Mouse (Mus musculus): ENCODE results near the gene Macf1. TPM values are rescaled to one million over a fixed set of nuclear protein-coding genes. Genes with fewer than 3 reads are reported as not detected.

Macf1 gene
- total and polyA plus RNA-seq, 3 experiments = 71.4 to 223 (median 222) TPM

- Histone ChIP-seq H3K4me3 (no peak overlapping the region), H3K27me3 (ENCODE audit: control insufficient read depth, insufficient read depth, low read length) (no peaks in the 10 kb centered on the region), H3K36me3 (ENCODE audit: control insufficient read depth, insufficient read depth, low read length) (peaks cover 7% of the 10 kb centered on the region), H3K27ac (no peak overlapping the region), H3K79me2 (replicated peaks; ENCODE audit: control insufficient read depth, insufficient read depth, low read length) (no peaks in the 10 kb centered on the region; the same call in 1 of the 2 replicates), H3K4me1 (ENCODE audit: control insufficient read depth, insufficient read depth, low read length) (peaks cover 17% of the 10 kb centered on the region), H3K9ac (ENCODE audit: low read depth, low read length) (no peak overlapping the region)
- no peak for TF ChIP-seq EP300 (IDR thresholded peaks at IDR 0.05; ENCODE audit: insufficient read depth, low read depth, low read length)
- no peak for TF ChIP-seq POLR2A (IDR thresholded peaks at IDR 0.05; ENCODE audit: insufficient read depth, low read depth, low read length)
- TF ChIP-seq CTCF (IDR thresholded peaks at IDR 0.05) = no peak
- no peak for DNase-seq
- intact Hi-C loops (cut with DNase I) = loop anchor here (1.0 to 2.0 kb wide), 2 partner anchors 20 to 43 kb away; no protein-coding TSS in a partner anchor
- WGBS = 55% methylated on average over 3 of the region's 3 CpGs
These were observed 52.5 kb downstream of the Macf1 start for GRCm38 (mm10) chr4:123631654-123632053.

GRCm38 (mm10) chr4:123627683-123628082 is 56.5 kb downstream of the Macf1 start:
- no peak overlapping the region for H3K4me3 ChIP-seq
- no peaks in the 10 kb centered on the region; the same call in 1 of the 2 replicates for H3K79me2 ChIP-seq (replicated peaks; ENCODE audit: control insufficient read depth, insufficient read depth, low read length)
- H3K27ac ChIP-seq = no peak overlapping the region
- H3K4me1 ChIP-seq (ENCODE audit: control insufficient read depth, insufficient read depth, low read length) = peaks cover 28% of the 10 kb centered on the region
- no peak for DNase-seq
- no peak for TF ChIP-seq POLR2A (IDR thresholded peaks at IDR 0.05; ENCODE audit: insufficient read depth, low read depth, low read length)
- peak; percentile 34 for TF ChIP-seq CTCF (IDR thresholded peaks at IDR 0.05)
- H3K36me3 ChIP-seq (ENCODE audit: control insufficient read depth, insufficient read depth, low read length) = peaks cover 18% of the 10 kb centered on the region
- H3K9ac ChIP-seq (ENCODE audit: low read depth, low read length) = no peak overlapping the region
- WGBS = 75% methylated on average over 5 of the region's 5 CpGs
- H3K27me3 ChIP-seq (ENCODE audit: control insufficient read depth, insufficient read depth, low read length) = no peaks in the 10 kb centered on the region
- intact Hi-C loops (cut with DNase I) = no loop called here

DNA sequence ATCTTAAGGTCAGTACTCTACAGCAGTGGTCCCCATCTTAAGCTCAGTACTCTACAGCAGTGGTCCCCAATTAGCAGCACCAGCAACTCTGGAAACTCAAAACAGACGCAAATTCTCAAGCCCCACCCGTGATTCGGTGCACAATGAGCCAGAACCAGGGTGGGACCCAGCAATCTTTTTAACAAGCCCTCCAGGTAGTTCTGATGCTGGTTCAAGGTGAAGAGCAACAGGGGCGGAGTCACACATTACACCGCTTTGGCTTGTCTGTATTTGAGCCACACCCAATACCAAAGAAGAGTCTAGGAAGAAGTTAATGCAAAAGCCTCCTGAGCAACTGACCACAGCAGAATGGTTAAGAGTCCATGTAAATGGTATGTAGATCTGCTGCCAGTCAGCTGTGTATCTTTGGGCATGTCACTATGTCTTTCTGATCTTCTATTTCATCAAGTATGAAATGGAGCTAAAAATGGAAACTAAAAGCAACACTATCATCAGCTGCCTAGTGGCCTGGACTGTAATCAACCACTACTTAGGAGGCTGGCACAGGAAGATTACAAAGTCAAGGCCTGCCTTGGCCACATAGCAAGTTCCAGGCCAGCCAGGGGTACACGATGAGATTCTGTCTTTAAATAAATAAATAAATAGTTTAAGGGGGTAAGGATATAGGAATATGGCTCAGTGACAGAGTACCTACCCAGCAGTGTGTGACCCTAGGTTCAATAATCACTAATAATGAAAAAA is 58.7 kb downstream of the Macf1 start:
- no peak for DNase-seq
- H3K4me3 ChIP-seq = no peak overlapping the region
- peaks cover 21% of the 10 kb centered on the region for H3K36me3 ChIP-seq (ENCODE audit: control insufficient read depth, insufficient read depth, low read length)
- intact Hi-C loops (cut with DNase I) = loop anchor here (2.0 kb wide), 1 partner anchor 31 kb away; no protein-coding TSS in a partner anchor
- 67% methylated on average over 6 of the region's 6 CpGs for WGBS
- H3K9ac ChIP-seq (ENCODE audit: low read depth, low read length) = no peak overlapping the region
- no peak overlapping the region for H3K27ac ChIP-seq
- H3K79me2 ChIP-seq (replicated peaks; ENCODE audit: control insufficient read depth, insufficient read depth, low read length) = peaks cover 2% of the 10 kb centered on the region; the same call in 1 of the 2 replicates
- no peaks in the 10 kb centered on the region for H3K27me3 ChIP-seq (ENCODE audit: control insufficient read depth, insufficient read depth, low read length)
- no peak for TF ChIP-seq EP300 (IDR thresholded peaks at IDR 0.05; ENCODE audit: insufficient read depth, low read depth, low read length)
- TF ChIP-seq CTCF (IDR thresholded peaks at IDR 0.05) = no peak
- no peak for TF ChIP-seq POLR2A (IDR thresholded peaks at IDR 0.05; ENCODE audit: insufficient read depth, low read depth, low read length)
- H3K4me1 ChIP-seq (ENCODE audit: control insufficient read depth, insufficient read depth, low read length) = peaks cover 27% of the 10 kb centered on the region

DNA sequence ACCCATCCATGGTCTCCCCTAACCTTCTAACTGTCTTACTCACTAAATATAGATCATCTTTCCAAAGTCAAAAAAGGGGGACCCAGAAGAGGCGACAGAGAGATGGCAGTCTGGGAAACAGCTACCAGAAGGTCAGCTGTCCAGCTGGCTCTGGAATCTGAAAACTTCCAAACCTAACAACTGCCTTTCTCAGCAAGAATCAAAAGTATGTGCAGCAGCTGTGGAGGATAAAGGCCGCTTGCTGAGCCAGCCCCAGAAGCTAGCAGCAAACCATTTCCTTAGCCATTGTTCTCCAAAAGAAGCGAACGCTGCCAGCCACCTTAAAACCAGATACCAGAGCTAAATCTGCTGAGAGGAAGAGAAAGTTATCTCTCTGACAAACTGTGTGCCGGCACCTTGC is 59.7 kb downstream of the Macf1 start:
- Histone ChIP-seq H3K27me3 (ENCODE audit: control insufficient read depth, insufficient read depth, low read length) (no peaks in the 10 kb centered on the region), H3K79me2 (replicated peaks; ENCODE audit: control insufficient read depth, insufficient read depth, low read length) (peaks cover 2% of the 10 kb centered on the region; the same call in 1 of the 2 replicates), H3K4me1 (ENCODE audit: control insufficient read depth, insufficient read depth, low read length) (peaks cover 27% of the 10 kb centered on the region), H3K9ac (ENCODE audit: low read depth, low read length) (no peak overlapping the region), H3K4me3 (no peak overlapping the region), H3K27ac (peak overlapping the region; percentile 56), H3K36me3 (ENCODE audit: control insufficient read depth, insufficient read depth, low read length) (peaks cover 21% of the 10 kb centered on the region)
- intact Hi-C loops (cut with DNase I) = loop anchor here (2.0 kb wide), 1 partner anchor 30 kb away; no protein-coding TSS in a partner anchor
- 12% methylated on average over 5 of the region's 5 CpGs for WGBS
- TF ChIP-seq EP300 (IDR thresholded peaks at IDR 0.05; ENCODE audit: insufficient read depth, low read depth, low read length) = peak; percentile 46; the same call in 1 of the 2 replicates
- TF ChIP-seq CTCF (IDR thresholded peaks at IDR 0.05) = no peak
- peak in 1 of 2 experiments; percentile 43 for DNase-seq

DNA sequence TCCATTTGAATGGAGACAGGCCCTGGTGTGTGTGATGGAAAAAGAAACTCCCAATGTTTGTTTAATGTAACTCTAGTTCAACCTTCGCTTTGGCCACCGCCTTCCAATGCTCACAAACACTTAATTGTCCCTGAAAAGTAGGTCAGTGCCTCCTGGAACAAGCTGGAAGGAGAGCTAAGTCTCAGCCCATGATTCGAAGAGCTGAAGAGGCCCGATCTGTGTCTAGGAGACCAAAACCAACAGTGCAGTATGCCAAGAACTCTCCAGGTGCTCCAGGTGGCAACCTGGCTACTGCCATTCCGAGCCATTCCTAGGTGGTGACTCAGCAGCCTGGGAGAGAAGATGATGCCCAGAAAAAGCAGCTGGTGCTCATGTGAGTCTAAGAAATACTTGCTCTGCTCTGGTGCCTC is 60.4 kb downstream of the Macf1 start:
- H3K4me1 ChIP-seq (ENCODE audit: control insufficient read depth, insufficient read depth, low read length) = peaks cover 27% of the 10 kb centered on the region
- TF ChIP-seq EP300 (IDR thresholded peaks at IDR 0.05; ENCODE audit: insufficient read depth, low read depth, low read length) (no peak), POLR2A (IDR thresholded peaks at IDR 0.05; ENCODE audit: insufficient read depth, low read depth, low read length) (no peak), CTCF (IDR thresholded peaks at IDR 0.05) (no peak)
- intact Hi-C loops (cut with DNase I) = loop anchor here (2.0 kb wide), 1 partner anchor 29 kb away; no protein-coding TSS in a partner anchor
- H3K27ac ChIP-seq = peak overlapping the region; percentile 56
- H3K27me3 ChIP-seq (ENCODE audit: control insufficient read depth, insufficient read depth, low read length) = no peaks in the 10 kb centered on the region
- peak in 1 of 2 experiments; percentile 21 for DNase-seq
- H3K4me3 ChIP-seq = no peak overlapping the region
- 49% methylated on average over 5 of the region's 5 CpGs for WGBS
- H3K36me3 ChIP-seq (ENCODE audit: control insufficient read depth, insufficient read depth, low read length) = peaks cover 21% of the 10 kb centered on the region
- H3K79me2 ChIP-seq (replicated peaks; ENCODE audit: control insufficient read depth, insufficient read depth, low read length) = peaks cover 2% of the 10 kb centered on the region; the same call in 1 of the 2 replicates
- H3K9ac ChIP-seq (ENCODE audit: low read depth, low read length) = no peak overlapping the region

DNA sequence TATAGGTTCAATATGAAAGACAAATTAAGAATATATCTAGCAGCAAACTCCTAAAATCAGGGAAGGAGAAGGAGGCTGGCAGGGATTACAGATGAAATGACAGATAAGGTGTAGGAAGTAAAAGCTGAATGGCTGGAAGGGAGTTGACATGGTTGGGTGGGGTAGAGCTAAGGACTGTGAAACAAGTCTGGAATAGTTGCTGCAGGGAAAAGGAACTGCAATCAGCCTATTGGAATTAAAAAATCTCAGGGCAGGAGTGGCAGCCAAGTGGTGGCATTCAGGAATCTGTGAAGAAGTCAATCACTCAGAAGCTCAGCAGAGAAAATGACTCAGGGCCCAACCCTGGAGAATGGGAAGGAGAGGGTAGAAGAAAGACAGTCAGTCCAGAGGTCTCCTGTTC is 62.4 kb downstream of the Macf1 start:
- no peak for DNase-seq
- Histone ChIP-seq H3K9ac (ENCODE audit: low read depth, low read length) (no peak overlapping the region), H3K79me2 (replicated peaks; ENCODE audit: control insufficient read depth, insufficient read depth, low read length) (peaks cover 2% of the 10 kb centered on the region; the same call in 1 of the 2 replicates), H3K36me3 (ENCODE audit: control insufficient read depth, insufficient read depth, low read length) (peaks cover 23% of the 10 kb centered on the region), H3K4me1 (ENCODE audit: control insufficient read depth, insufficient read depth, low read length) (peaks cover 35% of the 10 kb centered on the region), H3K27me3 (ENCODE audit: control insufficient read depth, insufficient read depth, low read length) (no peaks in the 10 kb centered on the region), H3K27ac (no peak overlapping the region), H3K4me3 (no peak overlapping the region)
- intact Hi-C loops (cut with DNase I) = no loop called here
- TF ChIP-seq CTCF (IDR thresholded peaks at IDR 0.05) (no peak), EP300 (IDR thresholded peaks at IDR 0.05; ENCODE audit: insufficient read depth, low read depth, low read length) (no peak), POLR2A (IDR thresholded peaks at IDR 0.05; ENCODE audit: insufficient read depth, low read depth, low read length) (no peak)
